Mouse (Mus musculus) myocyte (in vitro differentiated cells): ENCODE results near the gene Spink2.

Source experiments
- CEBPB ChIP-seq: IDR thresholded peaks from 2 replicates; pipeline ENCODE4 v1.6.1; 2011; ENCODE audit warnings: mild to moderate bottlenecking, moderate library complexity; ENCODE audit not compliant: poor library complexity, insufficient read depth, severe bottlenecking
- E2F4 ChIP-seq: IDR thresholded peaks from one replicate; pipeline ENCODE4 v1.6.1; 2011; ENCODE audit warnings: mild to moderate bottlenecking, control low read depth, moderate library complexity; ENCODE audit not compliant: insufficient read depth
- MAX ChIP-seq: IDR thresholded peaks from one replicate; pipeline ENCODE4 v1.6.1; 2011; ENCODE audit warnings: low read depth, mild to moderate bottlenecking, control low read depth
- MYOD1 ChIP-seq, 3 experiments: IDR thresholded peaks; one replicate each; pipeline ENCODE4 v1.6.1; 2011; ENCODE audit warnings: control low read depth in 2 of 3, low read depth in 2 of 3, mild to moderate bottlenecking in 2 of 3, moderate library complexity in 1 of 3; ENCODE audit not compliant: insufficient read length in 2 of 3, control insufficient read depth in 1 of 3
- POLR2A ChIP-seq: IDR thresholded peaks from one replicate; pipeline ENCODE4 v1.6.1; 2011; ENCODE audit warnings: low read depth, mild to moderate bottlenecking, control low read depth, moderate library complexity; ENCODE audit not compliant: insufficient read length
- POLR2AphosphoS2 ChIP-seq: IDR thresholded peaks from one replicate; pipeline ENCODE4 v1.6.1; 2011; ENCODE audit warnings: low read depth, control low read depth; ENCODE audit not compliant: insufficient read length
- TCF12 ChIP-seq: IDR thresholded peaks from one replicate; pipeline ENCODE4 v1.6.1; 2011; ENCODE audit warnings: mild to moderate bottlenecking, control low read depth; ENCODE audit not compliant: poor library complexity, insufficient read depth, severe bottlenecking
- USF1 ChIP-seq: IDR thresholded peaks from one replicate; pipeline ENCODE4 v1.6.1; 2011; ENCODE audit warnings: low read depth, mild to moderate bottlenecking, control low read depth, moderate library complexity

DNA sequence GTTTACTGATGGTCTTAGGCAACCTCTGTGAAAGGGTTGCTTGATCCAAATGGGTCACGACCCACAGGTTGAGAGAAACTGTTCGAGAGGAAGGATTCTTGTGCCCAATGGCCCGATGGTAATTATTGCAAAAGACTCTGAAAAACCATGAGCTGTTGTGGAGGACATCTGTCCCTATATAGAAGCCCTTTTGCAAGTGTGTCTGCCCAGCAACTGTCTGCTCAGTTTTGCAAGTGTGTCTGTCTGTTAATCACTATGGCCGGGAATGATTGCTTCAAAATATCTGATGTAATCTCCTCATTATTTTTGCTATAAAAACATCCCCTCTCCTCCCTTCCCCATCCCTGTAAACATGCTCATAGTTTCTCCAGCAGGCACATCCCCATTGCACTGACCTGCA lies 20.2 kb downstream of the Spink2 start:
- TF ChIP-seq USF1 (no peak), E2F4 (no peak), POLR2AphosphoS2 (no peak), POLR2A (no peak), MYOD1 (IDR thresholded peaks at IDR 0.05; ENCODE audit: control insufficient read depth in 1 of 3, insufficient read length in 2 of 3, low read depth in 2 of 3) (no peak), CEBPB (no peak), TCF12 (no peak), MAX (no peak)
